Mouse (Mus musculus): ENCODE measurements around the gene Vps26c. TPM values are rescaled to one million over a fixed set of nuclear protein-coding genes. Genes with fewer than 3 reads are reported as not detected.
A peak's percentile ranks its signal among the peaks of the same experiment; 100 is the strongest.

Gene Vps26c
- total RNA-seq, 2 experiments from 2014 or later, result 8.9 to 9.5 TPM

- DNase-seq, result no peak
- intact Hi-C loops (cut with DNase I), result no loop called here
Observed at GRCm38 (mm10) chr16:94555346-94555745, 28.7 kb upstream of the Vps26c start.

GRCm38 (mm10) chr16:94551934-94552333 is 25.3 kb upstream of the Vps26c start:
- DNase-seq, result no peak
- intact Hi-C loops (cut with DNase I), result no loop called here

GRCm38 (mm10) chr16:94549813-94550212 is 23.2 kb upstream of the Vps26c start:
- intact Hi-C loops (cut with DNase I), result no loop called here

GRCm38 (mm10) chr16:94545781-94546562 is 19.3 kb upstream of the Vps26c start:
- no peak for DNase-seq
- intact Hi-C loops (cut with DNase I), result no loop called here

More at GRCm38 (mm10) chr16:94549813-94550212, 23.2 kb upstream of the Vps26c start:
- no peak for DNase-seq

GRCm38 (mm10) chr16:94544540-94545105 is 18.0 kb upstream of the Vps26c start:
- DNase-seq, result no peak

GRCm38 (mm10) chr16:94542898-94543297 is 16.3 kb upstream of the Vps26c start:
- intact Hi-C loops (cut with DNase I), result no loop called here
- DNase-seq, result no peak

More at GRCm38 (mm10) chr16:94544540-94545105, 18.0 kb upstream of the Vps26c start:
- intact Hi-C loops (cut with DNase I), result no loop called here

- DNase-seq, result no peak
- intact Hi-C loops (cut with DNase I), result no loop called here
Observed at GRCm38 (mm10) chr16:94540140-94540539, 13.5 kb upstream of the Vps26c start.

GRCm38 (mm10) chr16:94537159-94537527 is 10.5 kb upstream of the Vps26c start:
- intact Hi-C loops (cut with DNase I), result no loop called here
- DNase-seq, result peak; percentile 21 to 26

GRCm38 (mm10) chr16:94536417-94537158 is 10.0 kb upstream of the Vps26c start:
- peak; percentile 40 to 44 for DNase-seq
- intact Hi-C loops (cut with DNase I), result no loop called here

- intact Hi-C loops (cut with DNase I), result no loop called here
- no peak for DNase-seq
Observed at GRCm38 (mm10) chr16:94535716-94536115, 9.1 kb upstream of the Vps26c start.

GRCm38 (mm10) chr16:94533679-94534078 is 7.0 kb upstream of the Vps26c start:
- DNase-seq, result no peak
- intact Hi-C loops (cut with DNase I), result loop anchor here (5.0 kb wide), 1 partner anchor 84 kb away; no protein-coding TSS in a partner anchor

GRCm38 (mm10) chr16:94531268-94531667 is 4.6 kb upstream of the Vps26c start:
- no peak for DNase-seq
- intact Hi-C loops (cut with DNase I), result loop anchor here (5.0 kb wide), 1 partner anchor 86 kb away; no protein-coding TSS in a partner anchor

- intact Hi-C loops (cut with DNase I), result loop anchor here (2.0 kb wide), 1 partner anchor 41 kb away; no protein-coding TSS in a partner anchor
- no peak for DNase-seq
Observed at GRCm38 (mm10) chr16:94527546-94527945, 916 bp upstream of the Vps26c start.

- intact Hi-C loops (cut with DNase I), result loop anchor here (2.0 kb wide), 1 partner anchor 42 kb away; no protein-coding TSS in a partner anchor
- DNase-seq, result no peak
Observed at GRCm38 (mm10) chr16:94527152-94527534, 513 bp upstream of the Vps26c start.

GRCm38 (mm10) chr16:94525955-94526343 is 681 bp downstream of the Vps26c start:
- no peak for DNase-seq
- intact Hi-C loops (cut with DNase I), result loop anchor here (2.0 kb wide), 1 partner anchor 43 kb away; no protein-coding TSS in a partner anchor

- intact Hi-C loops (cut with DNase I), result no loop called here
- no peak for DNase-seq
Observed at GRCm38 (mm10) chr16:94524691-94525090, 1.9 kb downstream of the Vps26c start.

- no peak for DNase-seq
- intact Hi-C loops (cut with DNase I), result no loop called here
Observed at GRCm38 (mm10) chr16:94523594-94524377, 2.8 kb downstream of the Vps26c start.

GRCm38 (mm10) chr16:94519028-94519427 is 7.6 kb downstream of the Vps26c start:
- intact Hi-C loops (cut with DNase I), result loop anchor here (5.0 kb wide), 1 partner anchor 47 kb away; no protein-coding TSS in a partner anchor
- DNase-seq, result peak; percentile 17 to 55

GRCm38 (mm10) chr16:94517606-94518005 is 9.0 kb downstream of the Vps26c start:
- no peak for DNase-seq
- intact Hi-C loops (cut with DNase I), result loop anchor here (5.0 kb wide), 1 partner anchor 45 kb away; no protein-coding TSS in a partner anchor

GRCm38 (mm10) chr16:94509983-94510382 is 16.6 kb downstream of the Vps26c start:
- intact Hi-C loops (cut with DNase I), result no loop called here

More at GRCm38 (mm10) chr16:94509983-94510382, 16.6 kb downstream of the Vps26c start:
- no peak for DNase-seq

Data from gastrocnemius, postnatal 36 days (tissue).